Mouse (Mus musculus) cerebellum, adult 2 months (tissue): ENCODE measurements around the gene Samd7.

Experiments
- CTCF ChIP-seq: fragments of 200-500 bp; IDR thresholded peaks from 2 replicates; pipeline ENCODE4 v1.5.1; 2011; ENCODE audit warnings: low read depth, mild to moderate bottlenecking, control low read depth, low read length, moderate library complexity, borderline replicate concordance; ENCODE audit not compliant: insufficient read depth
- POLR2A ChIP-seq: fragments of 200-500 bp; IDR thresholded peaks from 2 replicates; pipeline ENCODE4 v1.6.1; 2011; ENCODE audit warnings: low read length, control low read depth, borderline replicate concordance; ENCODE audit not compliant: insufficient read depth

DNA sequence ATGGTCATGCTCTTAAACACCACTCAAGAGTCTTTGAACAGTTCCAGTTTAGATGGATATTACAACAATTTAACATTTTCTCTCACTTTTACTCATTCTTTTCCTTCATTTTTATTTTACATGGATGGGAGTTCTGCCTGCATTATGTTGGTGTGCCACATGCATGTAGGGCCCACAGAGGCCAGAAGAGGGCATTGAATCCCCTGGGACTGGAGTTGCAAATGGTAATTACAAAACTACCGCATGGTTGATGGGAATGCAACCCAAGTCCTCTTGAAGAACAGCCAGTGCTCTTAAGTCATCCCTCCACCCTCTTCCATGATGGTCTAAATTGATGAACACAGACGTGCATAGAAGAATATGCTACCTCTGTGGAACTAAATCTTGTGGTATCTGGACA is 23.6 kb upstream of the Samd7 start:
- TF ChIP-seq POLR2A (no peak), CTCF (no peak)
